Mouse (Mus musculus): ENCODE results near the gene Ufc1.

Ufc1 gene

DNA sequence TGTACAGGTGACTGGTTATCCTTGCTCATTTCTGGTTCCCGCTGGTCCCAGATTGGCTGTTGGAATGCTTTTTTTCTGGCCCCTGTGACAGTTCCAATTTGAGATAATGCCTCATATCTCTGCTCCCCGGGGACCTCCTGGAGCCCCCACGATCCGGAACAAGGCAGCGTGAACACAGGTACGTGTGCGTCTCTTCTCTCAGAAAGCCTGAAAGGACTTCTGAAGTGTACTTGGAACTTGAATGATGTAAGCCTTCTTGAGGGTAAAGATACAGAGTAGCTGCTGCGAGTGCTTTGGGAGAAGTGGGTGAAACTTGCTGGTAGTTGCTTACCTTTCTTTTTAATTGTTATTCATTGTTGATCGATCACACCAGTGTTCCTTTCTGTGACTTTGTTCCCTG lies 23.6 kb downstream of the Ufc1 start:
- DNase-seq (ENCODE audit: low read depth, low spot score), result no peak

DNA sequence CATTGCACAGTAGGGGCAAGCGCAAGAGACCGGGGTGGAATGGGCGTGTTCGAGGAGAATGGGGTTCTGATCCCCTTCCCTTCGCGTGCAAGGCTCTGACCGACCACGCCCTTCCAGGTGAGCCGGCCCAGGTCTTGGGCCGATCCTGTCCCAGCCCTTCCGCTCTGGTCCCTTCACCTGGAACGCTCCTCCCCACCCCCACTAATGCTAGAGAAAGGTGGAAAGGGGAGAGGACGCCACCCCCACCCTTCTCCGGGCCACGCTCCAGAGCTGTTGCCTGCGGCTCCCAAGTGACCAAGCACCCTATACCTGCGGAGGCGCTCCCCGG lies 24.3 kb downstream of the Ufc1 start:
- no peak for DNase-seq (ENCODE audit: low read depth, low spot score)

DNA sequence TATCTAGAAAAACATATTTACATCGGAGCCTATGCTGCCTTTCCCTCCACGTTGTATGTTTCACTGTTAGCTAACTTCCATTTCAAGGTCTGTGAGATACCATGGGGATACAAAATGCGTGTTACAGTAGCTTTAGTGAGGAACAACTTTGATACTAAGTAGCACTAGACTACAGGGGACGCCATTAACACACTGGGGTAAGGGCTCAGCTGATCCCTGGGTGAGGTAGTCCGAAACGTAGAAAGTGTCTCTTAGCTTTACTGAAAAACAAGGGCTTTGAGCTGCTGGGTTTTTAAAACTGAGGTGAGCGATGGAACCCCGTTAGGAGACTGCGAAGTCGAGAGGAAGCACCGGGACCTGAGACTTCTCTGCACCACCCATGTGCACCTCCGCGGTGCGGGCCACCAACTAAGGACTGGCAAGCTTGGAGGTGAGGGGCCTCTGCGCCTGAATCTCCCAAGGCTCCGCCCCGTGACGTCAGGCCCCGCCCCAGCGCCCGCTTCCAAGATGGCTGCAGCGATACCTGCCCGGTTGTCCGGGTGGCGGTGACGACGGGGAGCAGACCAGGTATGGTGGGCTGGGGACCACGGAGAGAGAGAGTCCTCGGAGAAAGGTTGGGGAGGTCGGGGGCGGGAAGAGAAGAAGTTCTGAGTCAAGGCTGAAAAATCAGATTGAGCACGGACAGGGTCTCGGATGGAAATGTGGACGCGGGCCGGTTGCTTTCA lies 24.8 kb downstream of the Ufc1 start, which contains the start of gene B4galt3:
B4galt3 (plus strand) TSS at position 481 of the 725 bp plus-strand sequence.
- DNase-seq (ENCODE audit: low read depth, low spot score), result peak; percentile 92

DNA sequence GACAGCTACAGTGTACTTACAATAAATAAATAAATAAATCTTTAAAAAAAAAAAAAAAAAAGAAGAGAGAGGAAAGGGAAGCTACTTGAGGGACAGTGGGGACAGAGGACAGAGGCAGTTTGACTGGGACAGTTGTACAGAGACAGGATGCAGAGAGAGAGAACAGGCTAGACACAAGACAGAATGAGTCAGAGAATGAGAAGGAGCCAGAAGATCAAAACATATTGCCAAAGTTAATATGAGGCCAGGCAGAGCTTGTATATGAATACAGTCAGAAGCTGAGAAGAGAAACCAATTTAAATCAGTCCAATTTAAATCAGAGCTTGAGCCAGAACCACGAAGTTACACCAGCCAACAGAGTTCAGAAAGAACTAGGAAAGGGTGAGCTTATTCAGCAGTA lies 26.5 kb downstream of the Ufc1 start:
- DNase-seq (ENCODE audit: low read depth, low spot score), result no peak

DNA sequence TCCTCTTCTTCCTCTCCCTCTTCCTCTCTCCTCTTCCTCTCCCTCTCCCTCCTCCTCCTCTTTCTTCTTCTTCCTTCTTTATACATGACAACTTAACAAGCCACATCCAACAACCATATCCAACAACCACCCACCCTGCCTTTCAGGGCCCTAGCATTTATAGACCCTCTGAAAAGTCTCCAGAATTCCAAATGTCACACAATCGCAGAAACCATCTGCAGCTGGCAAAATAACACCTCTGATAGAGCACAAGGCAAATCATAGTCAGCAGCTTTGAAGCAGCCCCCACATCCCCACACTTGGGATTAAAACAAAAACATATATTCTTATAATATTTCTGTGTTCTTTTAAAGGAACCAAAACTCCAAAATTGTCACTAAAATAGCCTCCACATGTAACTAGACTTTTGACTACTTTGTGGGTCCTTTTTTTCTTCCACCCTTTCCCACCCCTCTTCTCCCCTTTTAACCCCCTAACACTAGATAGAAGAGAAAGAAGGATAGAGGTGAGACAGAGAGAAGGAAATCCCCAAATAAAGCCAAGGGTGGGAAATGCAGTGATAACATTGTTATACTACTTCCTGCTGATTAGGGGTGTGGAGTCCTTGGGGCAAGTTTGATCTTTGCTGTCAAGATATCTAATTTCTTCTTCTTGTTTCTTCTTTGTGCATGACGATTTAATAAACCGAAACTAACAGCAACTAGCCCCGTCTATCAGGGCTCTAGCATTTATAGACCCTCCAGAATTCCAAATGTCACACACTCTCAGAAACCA lies 28.7 kb downstream of the Ufc1 start:
- no peak for DNase-seq (ENCODE audit: low read depth, low spot score)

DNA sequence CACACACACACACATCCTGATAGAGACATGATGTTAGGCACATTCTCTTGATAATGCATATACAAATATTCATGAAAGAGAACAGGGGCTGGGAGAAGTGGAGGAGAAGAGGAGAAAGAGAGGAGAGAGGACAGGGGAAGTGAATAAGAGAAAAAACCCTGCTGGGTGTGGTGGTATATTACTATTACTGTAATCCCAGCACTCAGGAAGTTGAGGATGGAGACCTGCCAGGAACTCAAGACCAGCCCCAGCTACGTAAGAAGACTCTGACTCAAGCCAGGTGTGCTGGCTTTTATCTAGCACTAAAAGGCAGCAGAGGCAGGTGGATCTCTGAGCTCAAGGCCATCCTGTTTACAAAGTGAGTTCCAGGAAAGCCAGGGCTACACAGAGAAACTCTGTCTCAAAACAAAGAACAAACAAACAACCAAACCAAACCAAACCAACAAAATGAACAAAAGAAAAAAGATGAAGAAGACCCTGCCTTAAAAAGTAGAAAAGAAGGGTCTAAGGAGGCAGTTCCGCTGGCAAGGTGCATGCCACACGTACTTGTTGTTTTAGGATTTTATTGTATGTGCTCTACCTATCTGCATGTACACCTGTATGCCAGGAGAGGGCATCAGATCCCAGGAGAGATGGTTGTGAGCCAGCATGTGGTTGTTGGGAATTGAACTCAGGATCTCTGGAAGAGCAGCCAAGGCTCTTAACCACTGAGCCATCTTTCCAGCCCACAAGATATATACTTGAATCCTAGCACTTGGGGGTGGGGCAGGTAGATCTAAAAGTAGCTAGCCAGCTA lies 31.0 kb downstream of the Ufc1 start:
- no peak for DNase-seq (ENCODE audit: low read depth, low spot score)

DNA sequence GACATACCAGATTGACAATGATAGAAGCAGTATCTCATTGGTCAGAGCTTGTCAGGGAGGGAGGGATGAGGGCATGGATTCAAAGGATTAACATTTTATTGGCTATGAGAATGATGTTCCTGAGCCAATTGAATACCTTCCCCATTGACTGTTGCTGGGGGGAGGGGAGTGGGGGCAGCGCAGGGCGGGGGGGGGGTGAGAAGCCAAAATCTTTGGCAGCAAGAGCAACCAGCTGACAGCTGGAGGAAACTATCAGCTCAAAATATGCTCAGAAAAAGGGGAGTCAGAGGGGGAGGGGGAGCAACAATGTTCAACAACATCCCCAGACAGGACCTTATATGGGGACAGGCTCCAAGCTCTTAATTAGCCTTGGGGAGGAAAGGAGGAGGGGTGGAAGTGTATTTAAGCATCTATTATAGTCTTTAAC lies 31.6 kb downstream of the Ufc1 start:
- DNase-seq (ENCODE audit: low read depth, low spot score), result no peak

DNA sequence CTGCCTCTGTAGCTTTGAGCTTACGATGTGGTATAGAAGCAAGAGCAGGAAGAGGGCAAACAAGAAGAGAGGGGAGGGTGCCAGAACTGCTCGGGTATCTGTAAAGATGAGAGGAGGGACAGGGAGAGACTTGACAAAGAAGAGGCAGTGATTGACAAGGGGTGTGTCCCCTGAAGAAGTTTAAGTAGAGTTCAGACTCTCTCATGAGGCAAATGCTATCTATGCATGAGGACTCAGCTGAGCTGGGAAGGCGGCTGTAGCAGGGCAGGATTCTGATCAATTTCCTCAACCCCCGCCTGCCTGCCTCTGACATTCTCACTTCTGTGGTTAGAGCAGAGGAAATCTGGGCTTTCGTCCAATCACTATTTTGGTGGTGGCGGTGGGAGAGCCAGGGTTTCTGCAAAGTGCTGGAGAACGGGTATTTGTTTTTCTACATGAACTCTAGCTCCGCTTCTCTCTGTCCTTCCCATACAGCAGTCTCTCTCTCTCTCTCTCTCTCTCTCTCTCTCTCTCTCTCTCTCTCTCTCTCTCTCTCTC lies 32.2 kb downstream of the Ufc1 start:
- DNase-seq (ENCODE audit: low read depth, low spot score), result peak; percentile 55

DNA sequence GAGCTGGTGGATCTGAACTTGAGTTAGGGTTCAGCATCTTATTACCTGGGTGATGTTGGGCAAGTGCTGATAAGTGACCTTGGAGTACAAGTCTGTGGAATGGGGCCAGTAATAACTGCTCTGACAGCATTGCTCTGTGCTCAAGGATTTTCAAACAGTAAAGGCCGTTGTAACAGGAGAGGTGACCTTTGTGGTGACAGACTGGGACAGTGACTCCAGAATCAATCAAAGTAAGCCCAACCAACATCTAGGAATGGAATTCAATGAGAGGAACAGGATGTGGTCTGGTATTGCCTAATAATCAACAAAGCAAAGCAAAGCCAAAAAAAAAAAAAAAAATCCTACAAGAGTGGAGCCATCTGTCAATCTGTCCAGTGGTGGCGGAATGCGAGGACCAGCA lies 34.5 kb downstream of the Ufc1 start:
- no peak for DNase-seq (ENCODE audit: low read depth, low spot score)

DNA sequence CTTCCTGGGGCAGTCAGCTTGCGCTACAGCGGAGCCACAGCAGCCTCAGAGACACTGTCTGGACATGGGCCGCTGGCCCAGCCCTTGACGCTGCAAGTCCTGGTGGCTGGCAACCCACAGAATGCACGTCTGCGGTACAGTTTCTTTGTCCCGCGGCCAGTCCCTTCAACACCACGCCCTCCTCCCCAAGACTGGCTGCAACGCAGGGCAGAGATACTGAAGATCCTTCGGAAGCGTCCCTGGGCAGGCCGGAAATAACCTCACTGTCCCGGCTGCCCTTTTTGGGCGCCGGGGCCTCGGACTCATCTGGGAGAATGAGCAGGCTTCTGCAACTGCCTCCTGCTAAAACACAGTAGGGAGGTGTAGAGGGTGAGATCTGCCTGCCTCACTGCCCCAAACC lies 35.9 kb downstream of the Ufc1 start:
- no peak for DNase-seq (ENCODE audit: low read depth, low spot score)

DNA sequence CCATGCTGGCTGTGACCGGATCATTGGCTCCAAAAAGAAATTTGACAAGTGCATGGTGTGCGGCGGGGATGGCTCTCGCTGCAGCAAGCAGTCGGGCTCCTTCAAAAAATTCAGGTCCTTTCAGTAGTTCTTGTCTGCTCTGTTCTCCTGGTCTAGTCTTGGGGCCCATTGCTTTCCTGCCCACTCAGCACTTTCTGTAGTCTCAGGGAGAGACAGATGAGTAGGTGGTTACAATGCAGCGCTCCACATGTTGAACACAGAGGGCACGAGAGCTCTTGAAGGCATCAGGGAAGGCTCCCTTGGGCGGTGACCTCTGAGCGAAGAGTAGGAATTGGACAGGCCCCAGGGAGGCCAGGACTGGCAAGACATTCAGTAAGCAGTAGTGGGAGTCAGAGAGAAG lies 37.0 kb downstream of the Ufc1 start:
- no peak for DNase-seq (ENCODE audit: low read depth, low spot score)

DNA sequence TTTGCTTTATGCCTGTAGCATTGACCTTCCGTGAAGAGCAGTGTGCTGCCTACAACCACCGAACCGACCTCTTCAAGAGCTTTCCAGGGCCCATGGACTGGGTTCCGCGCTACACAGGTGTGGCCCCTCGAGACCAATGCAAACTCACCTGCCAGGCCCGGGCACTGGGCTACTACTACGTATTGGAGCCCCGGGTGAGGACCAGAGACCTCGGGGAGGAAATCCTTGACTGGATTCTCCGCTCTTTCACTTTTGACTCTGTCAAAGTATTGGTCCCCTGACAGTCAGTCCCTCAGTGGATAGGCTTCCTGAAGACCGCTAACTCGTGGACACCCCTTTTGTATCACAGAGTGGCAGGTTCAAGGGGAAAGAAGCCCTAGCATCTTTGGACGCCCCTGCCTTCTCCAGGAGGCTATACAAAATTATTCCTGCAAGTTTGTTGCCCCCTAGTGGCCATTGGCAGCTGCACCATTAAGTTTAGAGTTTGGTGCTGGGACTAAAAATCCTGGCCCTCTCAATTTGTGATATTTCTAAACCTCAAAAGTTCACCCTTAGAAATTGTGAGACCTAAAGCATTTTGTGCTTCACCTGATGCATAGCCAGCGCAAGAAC lies 37.8 kb downstream of the Ufc1 start:
- DNase-seq (ENCODE audit: low read depth, low spot score), result peak; percentile 64

DNA sequence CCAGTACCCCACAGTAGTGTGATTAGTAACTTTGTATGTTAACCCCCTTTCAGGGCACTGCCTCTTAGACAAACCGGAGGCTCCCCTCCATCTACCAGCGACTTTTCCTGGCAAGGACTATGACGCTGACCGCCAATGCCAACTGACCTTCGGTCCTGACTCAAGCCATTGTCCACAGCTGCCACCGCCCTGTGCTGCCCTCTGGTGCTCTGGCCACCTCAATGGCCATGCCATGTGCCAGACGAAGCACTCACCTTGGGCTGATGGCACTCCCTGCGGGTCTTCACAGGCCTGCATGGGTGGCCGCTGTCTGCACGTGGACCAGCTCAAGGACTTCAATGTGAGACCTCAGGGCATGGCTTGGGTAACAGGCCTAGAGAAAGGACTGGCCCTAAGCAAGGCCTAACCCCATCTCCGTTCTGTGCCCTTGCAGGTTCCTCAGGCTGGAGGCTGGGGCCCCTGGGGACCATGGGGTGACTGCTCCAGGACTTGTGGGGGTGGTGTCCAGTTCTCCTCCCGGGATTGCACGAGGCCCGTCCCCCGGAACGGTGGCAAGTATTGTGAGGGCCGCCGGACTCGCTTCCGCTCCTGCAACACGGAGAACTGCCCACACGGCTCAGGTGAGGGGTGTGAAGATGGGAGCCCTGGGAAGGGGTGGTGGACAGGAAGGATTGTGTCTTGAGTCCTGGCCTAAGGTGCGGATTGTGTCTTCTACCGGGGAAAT lies 38.6 kb downstream of the Ufc1 start:
- DNase-seq (ENCODE audit: low read depth, low spot score), result no peak

DNA sequence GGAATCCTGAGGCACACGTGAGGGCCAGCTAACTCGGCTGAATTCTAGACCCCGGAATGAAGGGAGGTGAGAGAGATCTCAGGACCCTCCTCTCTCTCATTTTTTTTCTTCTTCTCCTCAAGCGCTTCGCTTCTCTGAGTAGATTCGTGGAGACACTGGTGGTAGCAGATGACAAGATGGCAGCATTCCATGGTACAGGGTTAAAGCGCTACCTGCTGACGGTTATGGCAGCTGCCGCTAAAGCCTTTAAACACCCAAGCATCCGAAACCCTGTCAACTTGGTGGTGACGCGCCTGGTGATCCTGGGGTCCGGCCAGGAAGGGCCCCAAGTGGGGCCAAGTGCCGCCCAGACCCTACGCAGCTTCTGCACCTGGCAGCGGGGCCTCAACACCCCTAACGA lies 42.4 kb downstream of the Ufc1 start:
- no peak for DNase-seq (ENCODE audit: low read depth, low spot score)

DNA sequence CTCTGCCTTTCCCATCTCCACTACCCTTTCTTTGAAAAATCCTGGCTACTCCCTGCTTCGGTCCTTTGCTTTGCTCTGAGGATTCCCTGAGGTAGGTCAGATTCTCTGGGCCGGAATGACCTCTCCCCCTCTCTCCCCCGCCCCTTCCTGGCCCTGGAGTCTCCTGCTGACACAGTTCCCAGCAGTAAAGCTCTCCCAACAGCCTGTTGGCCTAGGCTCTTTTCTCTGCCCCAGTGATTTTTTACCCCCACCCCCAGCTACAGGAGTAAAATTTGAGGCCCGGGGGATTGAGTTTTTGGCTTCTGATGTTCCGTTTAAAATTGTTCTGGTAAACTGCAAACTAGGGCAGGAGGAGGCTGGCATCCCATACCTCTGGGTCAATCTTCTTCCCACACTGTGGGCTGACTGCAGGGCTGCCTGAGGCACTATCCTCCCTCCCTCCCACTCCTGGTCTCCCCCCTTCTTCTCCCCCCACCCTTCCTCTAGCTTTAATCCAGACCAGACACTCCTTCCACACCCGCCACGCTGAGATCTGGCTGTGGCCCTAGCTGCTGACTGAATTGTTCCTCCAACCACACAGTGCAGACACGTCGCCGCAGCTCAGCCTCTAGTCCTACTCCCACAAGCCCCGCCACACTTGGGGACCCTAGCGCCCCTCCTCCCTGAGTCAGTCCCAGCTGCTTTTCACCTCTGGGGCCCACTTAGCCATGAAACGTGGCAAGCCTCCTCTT lies 43.1 kb downstream of the Ufc1 start:
- DNase-seq (ENCODE audit: low read depth, low spot score), result no peak

DNA sequence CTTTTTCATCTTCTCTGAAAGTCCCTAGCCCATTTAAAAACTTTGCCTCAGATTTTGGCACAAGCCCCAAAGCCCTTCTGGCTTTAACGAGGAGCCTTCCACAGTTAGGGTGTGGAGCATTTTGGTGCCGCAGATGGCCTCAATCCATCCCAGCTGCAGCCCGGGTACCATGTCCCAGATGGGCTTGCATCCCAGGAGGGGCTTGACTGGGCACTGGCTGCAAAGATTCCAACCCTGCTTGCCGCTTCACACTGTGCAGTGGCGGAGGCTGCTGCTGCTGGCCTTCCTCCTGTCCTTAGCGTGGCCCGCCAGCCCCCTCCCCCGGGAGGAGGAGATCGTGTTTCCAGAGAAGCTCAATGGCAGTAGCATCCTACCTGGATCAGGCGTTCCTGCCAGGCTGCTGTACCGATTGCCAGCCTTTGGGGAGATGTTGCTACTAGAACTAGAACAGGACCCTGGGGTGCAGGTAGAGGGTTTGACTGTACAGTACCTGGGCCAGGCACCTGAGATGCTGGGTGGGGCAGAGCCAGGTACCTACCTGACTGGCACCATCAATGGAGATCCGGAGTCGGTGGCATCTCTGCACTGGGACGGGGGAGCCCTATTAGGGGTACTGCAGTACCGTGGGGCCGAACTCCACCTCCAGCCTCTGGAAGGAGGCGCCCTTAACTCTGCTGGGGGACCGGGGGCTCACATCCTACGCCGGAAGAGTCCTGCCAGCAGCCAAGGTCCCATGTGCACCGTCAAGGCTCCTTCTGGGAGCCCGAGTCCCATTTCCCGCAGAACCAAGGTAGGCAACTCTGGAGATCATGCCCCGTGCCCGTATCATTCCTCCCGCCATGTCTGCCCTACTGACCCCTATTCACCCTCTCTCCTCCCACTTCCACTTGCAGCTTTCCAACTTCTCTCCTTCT lies 43.9 kb downstream of the Ufc1 start, which contains the start of gene Ndufs2:
Ndufs2 (minus strand) TSS at position 709 of the 914 bp plus-strand sequence.
- DNase-seq (ENCODE audit: low read depth, low spot score), result no peak

DNA sequence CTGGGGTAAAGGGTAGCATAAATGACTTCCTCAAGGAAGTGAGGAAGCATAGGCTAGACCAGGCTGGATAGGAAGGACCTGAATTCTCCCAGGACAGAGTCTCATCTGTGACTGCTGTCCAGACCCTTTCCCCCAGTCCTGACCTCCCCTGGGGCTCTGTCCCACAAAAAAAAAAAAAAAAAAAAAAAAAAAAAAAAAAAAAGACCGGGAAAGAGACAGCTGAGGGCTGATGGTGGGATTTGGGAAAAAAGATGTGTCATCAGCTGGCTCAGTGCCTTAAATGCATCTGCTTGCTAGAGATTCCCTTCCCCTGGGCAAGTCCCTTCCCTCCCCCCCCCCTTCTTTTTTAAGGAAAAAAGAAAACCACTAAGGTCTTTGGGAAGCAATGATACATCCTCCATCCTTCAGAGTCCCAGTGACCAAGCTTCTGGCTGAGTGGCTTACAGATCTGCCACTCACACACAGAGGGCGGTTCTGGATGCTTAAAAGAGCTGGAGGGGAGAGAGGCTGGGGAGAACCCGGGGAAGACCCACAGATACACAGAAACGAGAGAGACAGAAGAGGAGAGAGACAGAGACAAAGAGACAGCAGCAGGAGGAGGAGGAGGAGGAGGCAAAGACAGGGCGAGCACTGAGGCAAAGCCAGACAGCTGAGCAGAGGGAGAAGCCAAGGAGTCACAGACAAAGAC lies 44.8 kb downstream of the Ufc1 start, which contains the start of gene Adamts4:
Adamts4 (plus strand) TSS at position 509 of the 688 bp plus-strand sequence.
- no peak for DNase-seq (ENCODE audit: low read depth, low spot score)
